ENCODE assay signal across 12 mouse cellular contexts in the genomic region with DNA sequence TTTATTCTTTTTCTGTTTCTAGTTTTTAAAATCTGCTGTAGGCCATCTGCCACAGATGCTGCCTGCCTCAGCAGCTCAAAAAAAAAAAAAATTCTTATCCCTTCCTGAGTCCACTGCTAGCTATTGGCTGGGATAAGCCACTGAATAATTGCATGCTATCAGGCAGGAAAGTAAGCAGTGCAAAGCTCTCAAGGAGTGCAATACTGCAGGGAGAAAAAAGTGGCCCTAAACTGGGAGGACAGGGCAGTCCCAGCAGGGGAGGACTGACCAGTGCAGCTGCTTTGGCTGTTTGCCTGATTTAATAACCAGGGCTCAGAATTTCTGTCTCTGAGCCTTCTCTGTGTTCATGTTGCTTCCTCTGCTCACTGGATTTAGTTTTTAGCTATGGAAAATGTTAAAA.
DNase-seq lines count a peak whose midpoint lies in the region; ATAC-seq and TF ChIP-seq lines count a peak whose summit lies in the region.
"Had no signal": no experiment of that assay in that cellular context is flagged by ENCODE, and none has a peak within 500 bp of the region (broad histone marks: within the 10 kb centered on the region; RNA-seq: fewer than 3 reads in every experiment).

No protein-coding gene starts in this region.

- H3K4me2 ChIP-seq in hindbrain, embryonic 15.5 days, result no peak overlapping the region
- no peak overlapping the region for H3K4me2 ChIP-seq in hindbrain, embryonic 14.5 days (replicated peaks)
- H3K4me2 ChIP-seq in hindbrain, postnatal 0 days (ENCODE audit: low read depth, low read length), result no peak overlapping the region
- H3K4me2 ChIP-seq: embryonic facial prominence, embryonic 13.5 days; neural tube, embryonic 15.5 days had no signal

- H3K36me3 ChIP-seq in hindbrain, embryonic 15.5 days, result no peaks in the 10 kb centered on the region
- H3K36me3 ChIP-seq in hindbrain, embryonic 14.5 days (replicated peaks; ENCODE audit: control insufficient read depth, insufficient read depth), result no peaks in the 10 kb centered on the region
- no peaks in the 10 kb centered on the region for H3K36me3 ChIP-seq in hindbrain, postnatal 0 days (ENCODE audit: insufficient read depth, low read length)
- H3K36me3 ChIP-seq: embryonic facial prominence, embryonic 13.5 days; neural tube, embryonic 15.5 days had no signal

- no peak overlapping the region for H3K9ac ChIP-seq in hindbrain, embryonic 15.5 days
- no peak overlapping the region for H3K9ac ChIP-seq in hindbrain, embryonic 14.5 days
- H3K9ac ChIP-seq in hindbrain, postnatal 0 days (replicated peaks; ENCODE audit: low read length), result no peak overlapping the region
- H3K9ac ChIP-seq: embryonic facial prominence, embryonic 13.5 days; neural tube, embryonic 15.5 days had no signal

- 0 out of 2 replicates have a peak overlapping the region, but pooled peaks have one; percentile 15 for H3K27ac ChIP-seq in hindbrain, embryonic 15.5 days (replicated peaks)
- no peak overlapping the region for H3K27ac ChIP-seq in hindbrain, embryonic 14.5 days
- no peak overlapping the region for H3K27ac ChIP-seq in hindbrain, postnatal 0 days
- H3K27ac ChIP-seq: embryonic facial prominence, embryonic 13.5 days; heart, adult 2 months; neural tube, embryonic 15.5 days had no signal

- no peaks in the 10 kb centered on the region for H3K9me3 ChIP-seq in hindbrain, embryonic 15.5 days
- H3K9me3 ChIP-seq in hindbrain, embryonic 14.5 days (ENCODE audit: control insufficient read depth, low read length), result no peaks in the 10 kb centered on the region
- H3K9me3 ChIP-seq in hindbrain, postnatal 0 days (ENCODE audit: low read length), result no peaks in the 10 kb centered on the region
- H3K9me3 ChIP-seq: embryonic facial prominence, embryonic 13.5 days; neural tube, embryonic 15.5 days had no signal

- no peaks in the 10 kb centered on the region for H3K27me3 ChIP-seq in hindbrain, embryonic 15.5 days
- H3K27me3 ChIP-seq in hindbrain, embryonic 14.5 days (ENCODE audit: control insufficient read depth, insufficient read depth, low read length), result no peaks in the 10 kb centered on the region
- no peaks in the 10 kb centered on the region for H3K27me3 ChIP-seq in hindbrain, postnatal 0 days (ENCODE audit: insufficient read depth, low read length)
- H3K27me3 ChIP-seq: embryonic facial prominence, embryonic 13.5 days; neural tube, embryonic 15.5 days had no signal

- DNase-seq in adrenal gland, postnatal 10 days, result peak; percentile 13
- no peak for DNase-seq in adrenal gland, adult 18-20 months (ENCODE audit: low spot score in 2 of 2)
- no peak for DNase-seq in hindbrain, embryonic 14.5 days (ENCODE audit: low spot score)
- peak; percentile 28 for DNase-seq in embryo, embryonic 10.5 days (ENCODE audit: low spot score)
- DNase-seq in hindbrain, postnatal 0 days (ENCODE audit: low spot score), result peak; percentile 35
- no peak for DNase-seq in ovary, postnatal 14 days (ENCODE audit: low spot score)
- DNase-seq: lung, postnatal 10 days had no signal

- no peak for TF ChIP-seq CTCF in hindbrain, postnatal 0 days (IDR thresholded peaks at IDR 0.05; ENCODE audit: low read depth)

- H3K4me3 ChIP-seq in hindbrain, embryonic 15.5 days, result no peak overlapping the region
- no peak overlapping the region for H3K4me3 ChIP-seq in hindbrain, embryonic 14.5 days (replicated peaks; ENCODE audit: low read length)
- no peak overlapping the region for H3K4me3 ChIP-seq in hindbrain, postnatal 0 days (ENCODE audit: low read length)
- H3K4me3 ChIP-seq: embryonic facial prominence, embryonic 13.5 days; heart, adult 2 months; neural tube, embryonic 15.5 days had no signal

- ATAC-seq in hindbrain, embryonic 15.5 days (ENCODE audit: low FRiP score, low read depth), result no peak
- no peak for ATAC-seq in hindbrain, embryonic 14.5 days (ENCODE audit: low FRiP score)
- no peak for ATAC-seq in hindbrain, postnatal 0 days
- ATAC-seq in frontal cortex, adult (ENCODE audit: low TSS enrichment), result no peak

- no peaks in the 10 kb centered on the region for H3K4me1 ChIP-seq in hindbrain, embryonic 15.5 days (replicated peaks)
- H3K4me1 ChIP-seq in hindbrain, embryonic 14.5 days (replicated peaks; ENCODE audit: control insufficient read depth, insufficient read depth, low read length), result no peaks in the 10 kb centered on the region
- 0 out of 2 replicates have a peak, but pooled peaks cover 3% of the 10 kb centered on the region for H3K4me1 ChIP-seq in hindbrain, postnatal 0 days (ENCODE audit: insufficient read depth, low read length)
- H3K4me1 ChIP-seq: embryonic facial prominence, embryonic 13.5 days; neural tube, embryonic 15.5 days had no signal

Comparison
In these comparisons a context has a peak if more than half of its experiments do, and no peak if none do; other contexts are left out.
1. DNase-seq: peak in adrenal gland, postnatal 10 days (single experiment), embryo, embryonic 10.5 days (single experiment) and hindbrain, postnatal 0 days (single experiment); none in adrenal gland, adult 18-20 months (0 of 2), hindbrain, embryonic 14.5 days (single experiment) and ovary, postnatal 14 days (single experiment).